Mouse (Mus musculus) olfactory bulb, adult 2 months (tissue): ENCODE results near the gene Olfr1008.

Experiments
- CTCF ChIP-seq: fragments of 200-500 bp; IDR thresholded peaks from 2 replicates; pipeline ENCODE4 v1.5.1; 2012; ENCODE audit warnings: low read depth, mild to moderate bottlenecking, low read length, moderate library complexity; ENCODE audit not compliant: insufficient read depth
- POLR2A ChIP-seq: fragments of 200-500 bp; IDR thresholded peaks from 2 replicates; pipeline ENCODE4 v1.6.1; 2012; ENCODE audit warnings: mild to moderate bottlenecking, low read depth, low read length, moderate library complexity; ENCODE audit not compliant: insufficient read depth

DNA sequence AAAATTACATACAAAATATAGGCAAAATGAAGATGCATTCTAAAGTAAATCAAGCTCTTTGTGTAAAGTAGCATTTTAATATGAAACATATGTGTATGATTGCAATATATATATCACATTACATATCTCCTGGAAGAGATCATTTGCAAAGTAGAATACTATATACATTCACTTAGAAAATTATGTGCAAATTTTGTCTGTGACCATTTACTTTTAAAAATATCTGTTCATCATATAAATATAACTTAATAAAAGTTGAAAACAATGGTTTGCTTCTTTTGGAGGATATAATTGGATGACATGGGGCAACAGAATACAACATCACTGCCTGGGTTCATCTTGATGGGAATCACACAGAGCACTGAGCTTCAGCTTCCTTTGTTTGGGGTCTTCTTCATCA is at the start of gene Olfr1008:
- TF ChIP-seq CTCF, result no peak
- TF ChIP-seq POLR2A, result no peak
